Mouse (Mus musculus): Measurements from ENCODE around the gene Dnmt3a. TPM values are rescaled to one million over a fixed set of nuclear protein-coding genes. Genes with fewer than 3 reads are reported as not detected.

Gene Dnmt3a
- polyA plus RNA-seq, 1 experiment: 7.0 TPM

DNA sequence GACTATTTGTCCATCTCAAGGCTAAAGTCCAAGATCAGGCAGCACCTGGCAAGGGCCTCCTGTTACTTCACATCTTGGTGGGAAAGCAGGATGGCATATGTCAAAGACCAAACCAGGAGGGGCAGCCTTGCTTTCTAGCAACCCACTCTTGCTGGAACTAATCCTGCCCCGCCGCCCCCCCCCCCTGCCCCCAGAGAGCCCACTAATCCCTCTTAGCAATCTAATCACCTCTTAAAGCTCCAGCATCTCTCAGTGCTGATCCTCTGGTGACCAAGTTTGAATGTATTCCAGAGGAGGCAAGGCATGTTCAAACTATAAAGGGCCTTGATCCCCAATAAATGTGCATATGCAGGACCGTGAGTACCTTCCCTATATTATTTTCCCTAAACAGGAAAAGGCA lies 18.8 kb upstream of the Dnmt3a start:
- Histone ChIP-seq H3K27ac (ENCODE audit: control insufficient read depth, insufficient read depth, low read depth, low read length) (no peak overlapping the region), H3K4me1 (ENCODE audit: control insufficient read depth, insufficient read depth, low read length) (peaks cover 3% of the 10 kb centered on the region; the same call in 1 of the 2 replicates), H3K27me3 (ENCODE audit: control insufficient read depth, insufficient read depth, low read length) (no peaks in the 10 kb centered on the region), H3K4me3 (ENCODE audit: control insufficient read depth, low read depth, low read length) (no peak overlapping the region), H3K36me3 (ENCODE audit: control insufficient read depth, insufficient read depth, low read length) (no peaks in the 10 kb centered on the region)
- TF ChIP-seq CTCF (IDR thresholded peaks at IDR 0.05; ENCODE audit: control insufficient read depth, insufficient read depth, insufficient replicate concordance, low read depth, low read length) (no peak), POLR2A (IDR thresholded peaks at IDR 0.05; ENCODE audit: control insufficient read depth, low read depth, low read length) (no peak)

GRCm38 (mm10) chr12:3787541-3787940 lies 18.3 kb upstream of the Dnmt3a start:
- Histone ChIP-seq H3K4me1 (ENCODE audit: control insufficient read depth, insufficient read depth, low read length) (peaks cover 6% of the 10 kb centered on the region), H3K27ac (ENCODE audit: control insufficient read depth, insufficient read depth, low read depth, low read length) (no peak overlapping the region), H3K27me3 (ENCODE audit: control insufficient read depth, insufficient read depth, low read length) (no peaks in the 10 kb centered on the region), H3K4me3 (ENCODE audit: control insufficient read depth, low read depth, low read length) (no peak overlapping the region), H3K36me3 (ENCODE audit: control insufficient read depth, insufficient read depth, low read length) (no peaks in the 10 kb centered on the region)
- TF ChIP-seq POLR2A (IDR thresholded peaks at IDR 0.05; ENCODE audit: control insufficient read depth, low read depth, low read length): no peak
- TF ChIP-seq CTCF (IDR thresholded peaks at IDR 0.05; ENCODE audit: control insufficient read depth, insufficient read depth, insufficient replicate concordance, low read depth, low read length): no peak

GRCm38 (mm10) chr12:3788421-3789051 lies 17.3 kb upstream of the Dnmt3a start:
- H3K4me1 ChIP-seq (ENCODE audit: control insufficient read depth, insufficient read depth, low read length): peaks cover 6% of the 10 kb centered on the region
- no peaks in the 10 kb centered on the region for H3K27me3 ChIP-seq (ENCODE audit: control insufficient read depth, insufficient read depth, low read length)
- no peak for TF ChIP-seq CTCF (IDR thresholded peaks at IDR 0.05; ENCODE audit: control insufficient read depth, insufficient read depth, insufficient replicate concordance, low read depth, low read length)
- no peak for TF ChIP-seq POLR2A (IDR thresholded peaks at IDR 0.05; ENCODE audit: control insufficient read depth, low read depth, low read length)
- H3K36me3 ChIP-seq (ENCODE audit: control insufficient read depth, insufficient read depth, low read length): no peaks in the 10 kb centered on the region
- no peak overlapping the region for H3K27ac ChIP-seq (ENCODE audit: control insufficient read depth, insufficient read depth, low read depth, low read length)
- H3K4me3 ChIP-seq (ENCODE audit: control insufficient read depth, low read depth, low read length): no peak overlapping the region

DNA sequence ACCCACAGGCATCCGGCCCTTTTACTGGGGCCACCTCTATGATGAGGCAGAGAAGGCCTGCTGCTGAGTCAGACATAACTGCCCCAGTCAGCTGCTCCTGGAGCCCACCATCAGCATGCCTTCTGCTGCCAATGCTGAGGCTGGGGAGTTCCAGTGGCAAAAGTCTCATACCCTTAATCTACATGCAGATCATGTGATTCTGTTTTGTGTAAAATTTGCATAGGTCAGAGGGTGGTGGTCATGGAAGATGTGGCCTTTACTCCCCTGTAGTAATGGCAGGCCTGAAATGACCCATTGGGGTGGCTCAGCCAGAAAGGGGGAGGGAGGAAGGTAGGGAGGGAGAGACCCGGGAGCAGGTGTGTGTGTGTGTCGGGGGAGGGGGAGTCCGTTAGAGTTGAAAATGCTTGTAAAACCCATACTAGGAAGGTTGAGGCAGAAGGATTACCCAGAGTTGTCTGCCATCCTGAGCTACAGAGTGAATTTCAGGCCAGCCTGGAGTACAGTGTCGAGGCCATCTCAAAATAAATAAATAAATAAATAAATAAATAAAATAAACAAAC lies 16.1 kb upstream of the Dnmt3a start:
- H3K4me3 ChIP-seq (ENCODE audit: control insufficient read depth, low read depth, low read length): no peak overlapping the region
- H3K27ac ChIP-seq (ENCODE audit: control insufficient read depth, insufficient read depth, low read depth, low read length): no peak overlapping the region
- peaks cover 6% of the 10 kb centered on the region for H3K4me1 ChIP-seq (ENCODE audit: control insufficient read depth, insufficient read depth, low read length)

DNA sequence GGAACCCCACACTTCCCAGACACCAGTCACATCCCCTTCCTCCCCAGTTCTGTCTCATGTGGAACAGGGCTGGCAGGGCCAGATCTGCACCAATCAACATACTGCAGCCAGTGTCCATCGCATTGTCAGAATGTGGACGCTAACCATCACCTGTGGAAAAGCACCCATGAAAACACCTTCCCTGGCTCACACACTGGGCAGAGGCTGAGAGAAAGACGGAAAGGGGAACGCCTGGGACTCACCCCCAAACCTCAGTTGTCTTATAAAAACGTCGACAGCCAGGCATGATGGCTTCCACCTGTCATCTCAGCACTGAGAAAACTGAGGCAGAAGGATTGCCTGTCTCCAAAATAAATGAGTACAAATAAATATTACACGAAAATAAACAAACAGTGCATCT lies 14.6 kb upstream of the Dnmt3a start:
- Histone ChIP-seq H3K4me1 (ENCODE audit: control insufficient read depth, insufficient read depth, low read length) (peaks cover 9% of the 10 kb centered on the region), H3K4me3 (ENCODE audit: control insufficient read depth, low read depth, low read length) (no peak overlapping the region), H3K36me3 (ENCODE audit: control insufficient read depth, insufficient read depth, low read length) (no peaks in the 10 kb centered on the region), H3K27me3 (ENCODE audit: control insufficient read depth, insufficient read depth, low read length) (no peaks in the 10 kb centered on the region), H3K27ac (ENCODE audit: control insufficient read depth, insufficient read depth, low read depth, low read length) (no peak overlapping the region)
- no peak for TF ChIP-seq CTCF (IDR thresholded peaks at IDR 0.05; ENCODE audit: control insufficient read depth, insufficient read depth, insufficient replicate concordance, low read depth, low read length)
- TF ChIP-seq POLR2A (IDR thresholded peaks at IDR 0.05; ENCODE audit: control insufficient read depth, low read depth, low read length): no peak

More for the DNA sequence above, 16.1 kb upstream of the Dnmt3a start:
- Histone ChIP-seq H3K27me3 (ENCODE audit: control insufficient read depth, insufficient read depth, low read length) (no peaks in the 10 kb centered on the region), H3K36me3 (ENCODE audit: control insufficient read depth, insufficient read depth, low read length) (no peaks in the 10 kb centered on the region)
- no peak for TF ChIP-seq POLR2A (IDR thresholded peaks at IDR 0.05; ENCODE audit: control insufficient read depth, low read depth, low read length)
- TF ChIP-seq CTCF (IDR thresholded peaks at IDR 0.05; ENCODE audit: control insufficient read depth, insufficient read depth, insufficient replicate concordance, low read depth, low read length): no peak

- no peaks in the 10 kb centered on the region for H3K36me3 ChIP-seq (ENCODE audit: control insufficient read depth, insufficient read depth, low read length)
- no peak for TF ChIP-seq POLR2A (IDR thresholded peaks at IDR 0.05; ENCODE audit: control insufficient read depth, low read depth, low read length)
- peak; percentile 92 for TF ChIP-seq CTCF (IDR thresholded peaks at IDR 0.05; ENCODE audit: control insufficient read depth, insufficient read depth, insufficient replicate concordance, low read depth, low read length)
- peaks cover 9% of the 10 kb centered on the region for H3K4me1 ChIP-seq (ENCODE audit: control insufficient read depth, insufficient read depth, low read length)
- no peaks in the 10 kb centered on the region for H3K27me3 ChIP-seq (ENCODE audit: control insufficient read depth, insufficient read depth, low read length)
- no peak overlapping the region for H3K27ac ChIP-seq (ENCODE audit: control insufficient read depth, insufficient read depth, low read depth, low read length)
- H3K4me3 ChIP-seq (ENCODE audit: control insufficient read depth, low read depth, low read length): peak overlapping the region; percentile 23
Measured at GRCm38 (mm10) chr12:3791732-3792131, 14.1 kb upstream of the Dnmt3a start.

DNA sequence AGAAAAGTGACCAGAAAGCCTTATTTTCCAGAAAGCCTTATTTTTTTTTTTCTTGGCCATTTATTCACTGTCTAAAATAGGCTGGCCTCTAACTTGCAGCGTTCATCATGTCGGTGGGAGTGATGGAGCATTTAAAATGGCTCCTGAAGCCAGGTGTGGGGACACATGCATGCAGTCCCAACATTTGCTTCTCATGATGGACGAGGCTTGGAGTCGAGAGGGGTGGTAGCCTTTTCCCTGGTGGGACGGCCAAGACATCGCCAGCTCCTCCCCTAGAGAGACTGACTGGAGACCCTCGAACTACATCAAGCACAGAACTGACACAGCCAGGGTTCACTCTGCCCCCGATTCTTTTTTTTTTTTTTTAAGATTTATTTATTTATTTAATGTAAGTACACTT lies 13.6 kb upstream of the Dnmt3a start:
- TF ChIP-seq CTCF (IDR thresholded peaks at IDR 0.05; ENCODE audit: control insufficient read depth, insufficient read depth, insufficient replicate concordance, low read depth, low read length) (no peak), POLR2A (IDR thresholded peaks at IDR 0.05; ENCODE audit: control insufficient read depth, low read depth, low read length) (no peak)
- Histone ChIP-seq H3K36me3 (ENCODE audit: control insufficient read depth, insufficient read depth, low read length) (no peaks in the 10 kb centered on the region), H3K27me3 (ENCODE audit: control insufficient read depth, insufficient read depth, low read length) (no peaks in the 10 kb centered on the region), H3K4me1 (ENCODE audit: control insufficient read depth, insufficient read depth, low read length) (peaks cover 9% of the 10 kb centered on the region), H3K4me3 (ENCODE audit: control insufficient read depth, low read depth, low read length) (peak overlapping the region; percentile 28), H3K27ac (ENCODE audit: control insufficient read depth, insufficient read depth, low read depth, low read length) (no peak overlapping the region)

Data from testis, adult 2 months (tissue).